Comparison of ENCODE assay signal across 27 mouse cellular contexts in the genomic region with DNA sequence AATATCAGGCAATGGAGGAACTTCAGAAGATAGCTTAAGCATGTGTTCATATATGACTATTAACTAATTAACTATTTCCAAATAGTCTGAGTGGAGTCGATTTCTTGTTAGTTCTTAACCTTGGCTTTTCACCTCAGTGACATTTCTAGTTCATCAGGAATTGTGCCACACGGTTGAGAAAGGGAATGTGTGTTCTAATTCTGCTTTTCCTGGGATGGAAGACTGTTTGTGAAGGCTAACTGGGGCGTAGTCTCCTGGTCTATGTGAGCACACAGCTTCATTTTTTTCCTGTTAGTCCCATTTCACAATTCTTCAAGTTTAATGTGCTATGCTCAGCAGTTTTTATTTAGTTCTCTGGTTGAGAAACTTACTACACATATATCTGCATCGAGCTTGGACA.
"Had no signal": no experiment of that assay in that cellular context is flagged by ENCODE, and none has a peak within 500 bp of the region (broad histone marks: within the 10 kb centered on the region; RNA-seq: fewer than 3 reads in every experiment).

No protein-coding gene starts in this region.

- H3K9me3 ChIP-seq: embryonic facial prominence, embryonic 10.5 days; embryonic facial prominence, embryonic 12.5 days; embryonic facial prominence, embryonic 13.5 days; embryonic facial prominence, embryonic 15.5 days; forebrain, embryonic 10.5 days; forebrain, embryonic 12.5 days; forebrain, embryonic 13.5 days; forebrain, embryonic 15.5 days had no signal

- DNase-seq: cerebellum, adult 2 months; cerebellum, adult 8-10 months; cerebellum, adult 9-10 months; cerebellum, adult 9-11 months; cerebellum, postnatal 10 days; cerebellum, postnatal 14 days; cerebellum, postnatal 25 days; cerebellum, postnatal 36 days; embryo, embryonic 11 days; forebrain, postnatal 0 days; gastrocnemius, adult 2 months; gastrocnemius, postnatal 10 days; gastrocnemius, postnatal 25 days; gastrocnemius, postnatal 36 days; heart, adult 18-20 months; heart, adult 2 months had no signal

- H3K9ac ChIP-seq: embryonic facial prominence, embryonic 12.5 days; embryonic facial prominence, embryonic 13.5 days; embryonic facial prominence, embryonic 15.5 days; forebrain, embryonic 12.5 days; forebrain, embryonic 13.5 days; forebrain, embryonic 15.5 days; forebrain, postnatal 0 days had no signal

- H3K27ac ChIP-seq: embryonic facial prominence, embryonic 10.5 days; embryonic facial prominence, embryonic 12.5 days; embryonic facial prominence, embryonic 13.5 days; embryonic facial prominence, embryonic 15.5 days; forebrain, embryonic 13.5 days; gastrocnemius, adult 2 months; heart, adult 2 months had no signal

- H3K4me2 ChIP-seq: embryonic facial prominence, embryonic 12.5 days; embryonic facial prominence, embryonic 13.5 days; embryonic facial prominence, embryonic 15.5 days; forebrain, embryonic 12.5 days; forebrain, embryonic 13.5 days; forebrain, embryonic 15.5 days had no signal

- H3K4me3 ChIP-seq: embryonic facial prominence, embryonic 10.5 days; embryonic facial prominence, embryonic 12.5 days; embryonic facial prominence, embryonic 13.5 days; embryonic facial prominence, embryonic 15.5 days; erythroblast, embryonic 14.5 days; forebrain, embryonic 10.5 days; forebrain, embryonic 12.5 days; forebrain, embryonic 13.5 days; forebrain, embryonic 15.5 days; gastrocnemius, adult 2 months; heart, adult 2 months had no signal

- H3K27me3 ChIP-seq: embryonic facial prominence, embryonic 12.5 days; embryonic facial prominence, embryonic 13.5 days; embryonic facial prominence, embryonic 15.5 days; forebrain, embryonic 12.5 days; forebrain, embryonic 13.5 days; forebrain, embryonic 15.5 days had no signal

- ATAC-seq: forebrain, embryonic 13.5 days; forebrain, embryonic 14.5 days; forebrain, embryonic 15.5 days; forebrain, embryonic 16.5 days; forebrain, postnatal 0 days had no signal

- H3K36me3 ChIP-seq: embryonic facial prominence, embryonic 10.5 days; embryonic facial prominence, embryonic 12.5 days; embryonic facial prominence, embryonic 13.5 days; embryonic facial prominence, embryonic 15.5 days; forebrain, embryonic 12.5 days; forebrain, embryonic 15.5 days had no signal
